Mouse (Mus musculus): ENCODE results near the gene Fam199x.

- peak; percentile 57; the same call in 1 of the 2 replicates for TF ChIP-seq CTCF (IDR thresholded peaks at IDR 0.05; ENCODE audit: borderline replicate concordance, control insufficient read depth, extremely low read depth, insufficient read depth, low read length, poor library complexity)
- TF ChIP-seq POLR2A (IDR thresholded peaks at IDR 0.05; ENCODE audit: control insufficient read depth, extremely low read depth, insufficient read depth, low read length, poor library complexity) = no peak
Measured at GRCm38 (mm10) chrX:137118097-137118746, 68.8 kb downstream of the Fam199x start.

Data from thymus, adult 2 months (tissue).